Mouse (Mus musculus) limb, embryonic 11.5 days (tissue): Measurements from ENCODE around the gene Cd81. TPM values are rescaled to one million over a fixed set of nuclear protein-coding genes. Genes with fewer than 3 reads are reported as not detected.

Source experiments
- ATAC-seq: fragments of 200-750 bp; cut with Nextera tagmentation; 2 replicates; pipeline ENCODE4 v1.8.0; 2017; ENCODE audit warnings: low read depth; ENCODE audit not compliant: insufficient number of reproducible peaks, low FRiP score, low TSS enrichment
- DNase-seq: peaks from one replicate; pipeline ENCODE4 v3.0.0-alpha.2; 2015; ENCODE audit warnings: low spot score
- H3K27ac ChIP-seq: fragments of 300-500 bp; sonication (generic); replicated peaks from 2 replicates; pipeline ENCODE4 v1.5.1; 2014; ENCODE audit warnings: low read depth, mild to moderate bottlenecking, low read length
- H3K27me3 ChIP-seq: fragments of 300-500 bp; sonication (generic); 2 replicates; pipeline ENCODE4 v1.6.1; 2014; ENCODE audit warnings: mild to moderate bottlenecking, low read length, mixed read lengths; ENCODE audit not compliant: control insufficient read depth, insufficient read depth
- H3K36me3 ChIP-seq: fragments of 300-500 bp; sonication (generic); 2 replicates; pipeline ENCODE4 v1.6.1; 2014; ENCODE audit warnings: mild to moderate bottlenecking, low read length, moderate library complexity, mixed read lengths; ENCODE audit not compliant: control insufficient read depth, insufficient read depth
- H3K4me1 ChIP-seq: fragments of 300-500 bp; sonication (generic); 2 replicates; pipeline ENCODE4 v1.6.1; 2014; ENCODE audit warnings: low read length, mixed read lengths; ENCODE audit not compliant: control insufficient read depth, insufficient read depth
- H3K4me2 ChIP-seq: fragments of 300-500 bp; sonication (generic); 2 replicates; pipeline ENCODE4 v1.6.1; 2014; ENCODE audit warnings: low read depth, mild to moderate bottlenecking, moderate library complexity; ENCODE audit not compliant: severe bottlenecking
- H3K4me3 ChIP-seq: fragments of 300-500 bp; sonication (generic); 2 replicates; pipeline ENCODE4 v1.5.1; 2014; ENCODE audit warnings: low read depth, low read length
- H3K9ac ChIP-seq: fragments of 300-500 bp; sonication (generic); 2 replicates; pipeline ENCODE4 v1.6.1; 2014; ENCODE audit warnings: mild to moderate bottlenecking, low read length
- H3K9me3 ChIP-seq: fragments of 300-500 bp; sonication (generic); 2 replicates; pipeline ENCODE4 v1.6.1; 2016; ENCODE audit warnings: low read length; ENCODE audit not compliant: control insufficient read depth
- WGBS: fragments of 180-500 bp; shearing (Covaris S2); extraction: QIAGEN DNeasy Blood & Tissue Kit; methylation state at CpG from one replicate; pipeline ENCODE4 v1.1.7; 2014; 5-methylcytosine and 5-hydroxymethylcytosine counted together
- polyA plus RNA-seq: library from polyadenylated mRNA; unstranded; fragments of >200 nt; fragmentation: Nextera tagmentation; extraction: Ambion mirVana; gene quantifications from 2 replicates; pipeline ENCODE4 v1.2.1, GENCODE M21; 2014

Gene Cd81
- polyA plus RNA-seq, 1 experiment from 2014 or later: 317 TPM

DNA sequence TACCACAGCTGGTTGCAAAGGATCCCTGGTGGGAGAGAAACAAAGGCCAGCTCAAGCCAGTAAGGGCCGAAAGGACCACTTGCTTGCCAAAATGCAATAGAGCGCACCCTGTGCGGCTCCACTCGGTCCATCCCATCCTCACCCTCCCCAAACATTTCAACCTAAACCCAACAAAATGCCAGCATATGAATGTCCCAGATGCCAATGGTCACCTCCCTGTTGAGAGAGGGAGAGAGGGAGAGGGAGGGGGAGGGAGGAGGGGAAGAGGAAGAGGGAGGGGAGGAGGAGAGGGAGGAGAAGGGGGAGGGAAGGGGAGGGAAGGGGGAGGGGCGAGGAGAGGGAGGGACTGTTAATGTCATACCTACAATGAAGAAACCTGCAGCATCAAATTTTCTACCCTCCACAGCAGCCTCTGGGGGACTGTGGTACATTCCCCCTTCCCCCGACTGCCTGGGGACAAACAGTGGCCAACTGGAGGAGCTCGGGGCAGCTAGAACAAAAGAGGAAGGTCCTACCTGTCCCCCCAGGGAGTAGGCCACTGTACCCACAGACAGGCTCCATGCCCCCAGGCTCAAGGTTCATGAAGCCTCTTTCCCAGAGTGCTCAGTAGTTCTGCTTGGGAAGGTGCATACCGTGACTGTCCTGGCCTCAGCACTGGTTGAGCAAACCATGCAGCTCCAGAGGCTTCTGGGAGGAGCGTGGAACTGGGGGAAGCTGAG is 36.0 kb upstream of the Cd81 start:
- Histone ChIP-seq H3K9me3 (no peaks in the 10 kb centered on the region), H3K4me2 (no peak overlapping the region), H3K27me3 (no peaks in the 10 kb centered on the region), H3K36me3 (no peaks in the 10 kb centered on the region), H3K4me3 (no peak overlapping the region), H3K9ac (no peak overlapping the region), H3K4me1 (peaks cover 3% of the 10 kb centered on the region; the same call in 1 of the 2 replicates), H3K27ac (no peak overlapping the region)
- 64% methylated on average over 9 of the region's 9 CpGs for WGBS
- DNase-seq: no peak
- no peak for ATAC-seq

DNA sequence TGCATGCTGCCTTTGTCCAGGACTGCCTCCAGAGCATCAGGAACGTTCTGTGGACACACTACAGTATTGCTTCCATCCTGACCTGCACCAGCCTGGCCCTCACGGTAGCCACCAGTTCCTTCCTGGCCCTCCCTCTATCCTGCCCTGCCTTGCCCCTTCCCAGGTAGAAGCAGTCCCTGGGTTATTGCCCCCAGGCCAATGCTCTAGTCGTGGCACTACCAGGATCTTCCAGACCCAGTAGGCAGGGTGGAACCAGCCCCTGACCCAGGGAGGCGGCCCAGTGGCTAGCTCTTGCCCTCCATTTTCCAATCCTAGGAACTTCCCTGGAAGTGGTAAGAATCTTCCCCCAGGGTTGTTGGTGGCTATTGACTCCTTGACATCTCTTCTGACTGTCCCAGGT is 35.4 kb upstream of the Cd81 start:
- H3K27ac ChIP-seq: no peak overlapping the region

DNA sequence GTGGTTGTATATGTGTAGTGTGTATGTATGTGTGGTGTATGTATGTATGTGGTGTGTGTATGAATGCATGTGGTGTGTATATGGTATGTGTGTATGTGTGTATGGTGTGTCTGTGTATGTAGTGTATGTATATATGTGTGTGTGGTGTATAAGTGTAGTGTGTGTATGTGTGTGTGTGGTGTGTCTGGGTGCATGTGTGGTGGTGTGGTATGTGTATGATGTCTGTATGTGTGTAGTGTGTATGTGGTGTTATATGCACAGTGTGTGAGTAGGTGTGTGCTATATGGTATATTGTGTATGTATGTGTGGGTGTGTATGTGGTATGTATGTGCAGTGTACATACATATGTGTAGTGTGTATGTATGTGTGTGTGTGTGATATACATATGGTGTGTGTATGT is 32.5 kb upstream of the Cd81 start:
- DNase-seq (no peak), ATAC-seq (0 out of 2 replicates have a peak, but pooled peaks have one; percentile 31)
- H3K27me3 ChIP-seq: no peaks in the 10 kb centered on the region
- no peaks in the 10 kb centered on the region for H3K9me3 ChIP-seq
- no peak overlapping the region for H3K4me3 ChIP-seq
- no peak overlapping the region for H3K4me2 ChIP-seq
- peaks cover 3% of the 10 kb centered on the region; the same call in 1 of the 2 replicates for H3K4me1 ChIP-seq
- no peaks in the 10 kb centered on the region for H3K36me3 ChIP-seq
- no peak overlapping the region for H3K27ac ChIP-seq
- no peak overlapping the region for H3K9ac ChIP-seq

More for the DNA sequence above, 35.4 kb upstream of the Cd81 start:
- H3K27me3 ChIP-seq: no peaks in the 10 kb centered on the region
- no peak for DNase-seq
- ATAC-seq: no peak
- H3K4me3 ChIP-seq: no peak overlapping the region
- no peaks in the 10 kb centered on the region for H3K9me3 ChIP-seq
- no peak overlapping the region for H3K4me2 ChIP-seq
- H3K36me3 ChIP-seq: no peaks in the 10 kb centered on the region
- H3K9ac ChIP-seq: no peak overlapping the region
- 70% methylated on average over 4 of the region's 4 CpGs for WGBS
- peaks cover 3% of the 10 kb centered on the region; the same call in 1 of the 2 replicates for H3K4me1 ChIP-seq

DNA sequence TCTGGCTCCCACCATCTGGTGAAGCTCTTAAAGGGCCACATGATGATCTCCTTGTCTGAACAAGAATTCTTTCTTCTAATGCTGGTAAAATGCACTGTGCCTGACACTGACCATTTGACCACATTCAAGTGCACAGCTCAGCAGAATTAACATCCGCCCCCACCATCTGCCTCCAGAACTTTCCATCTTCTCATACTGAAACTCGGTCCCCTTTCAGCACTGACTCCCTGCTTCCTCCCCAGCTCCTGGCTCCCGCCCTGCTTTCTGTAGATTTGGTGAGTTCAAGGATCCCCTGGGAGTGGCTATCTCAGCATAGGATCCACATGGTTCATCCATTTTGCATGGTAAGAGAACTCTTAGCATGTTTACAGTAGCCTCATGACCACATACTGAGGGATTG is 31.8 kb upstream of the Cd81 start:
- no peaks in the 10 kb centered on the region for H3K36me3 ChIP-seq
- no peak for ATAC-seq
- no peaks in the 10 kb centered on the region for H3K27me3 ChIP-seq
- WGBS: 81% methylated on average over 3 of the region's 3 CpGs
- no peak overlapping the region for H3K4me3 ChIP-seq
- peaks cover 3% of the 10 kb centered on the region; the same call in 1 of the 2 replicates for H3K4me1 ChIP-seq
- no peak overlapping the region for H3K4me2 ChIP-seq
- DNase-seq: no peak
- no peak overlapping the region for H3K9ac ChIP-seq
- no peak overlapping the region for H3K27ac ChIP-seq
- H3K9me3 ChIP-seq: no peaks in the 10 kb centered on the region

DNA sequence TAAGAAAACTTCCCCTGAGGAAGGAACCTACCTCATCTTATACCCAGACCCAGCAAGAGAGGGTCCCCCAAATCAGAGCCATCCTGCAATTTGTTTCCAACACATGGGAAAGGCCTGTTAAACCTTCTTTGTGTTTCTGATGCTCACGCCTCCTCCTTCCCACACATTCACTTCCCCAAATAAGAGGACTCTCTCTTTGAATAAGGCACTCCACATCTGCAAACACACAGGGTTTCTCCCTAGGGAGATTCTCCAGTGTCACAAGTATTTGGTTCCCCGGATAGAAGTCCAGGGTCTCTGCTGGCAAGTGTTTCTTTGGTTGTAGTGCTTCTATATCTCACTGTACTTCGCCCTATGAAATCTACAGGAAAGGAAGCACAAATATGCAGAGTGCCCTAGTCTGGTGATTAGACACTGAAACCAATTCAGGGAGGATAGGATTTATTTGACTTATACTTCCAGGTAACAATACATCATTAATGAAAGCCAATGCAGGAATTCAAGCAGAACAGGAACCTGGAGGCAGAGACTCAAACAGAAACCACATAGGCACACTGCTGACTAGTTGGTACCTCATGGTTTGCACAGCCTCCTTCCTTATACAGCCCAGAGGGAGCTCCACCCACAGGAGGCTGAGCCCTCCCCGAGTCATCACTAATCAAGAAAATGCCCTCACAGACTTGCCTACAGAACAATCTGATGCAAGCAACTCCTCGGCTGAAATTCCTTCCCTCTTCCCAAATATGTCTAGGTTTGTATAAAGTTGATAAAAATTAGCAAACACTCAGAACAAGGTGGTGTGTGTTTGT is 31.0 kb upstream of the Cd81 start:
- DNase-seq (no peak), ATAC-seq (no peak)
- Histone ChIP-seq H3K4me2 (no peak overlapping the region), H3K9ac (no peak overlapping the region), H3K4me1 (no peaks in the 10 kb centered on the region; the same call in 1 of the 2 replicates), H3K9me3 (no peaks in the 10 kb centered on the region), H3K27ac (no peak overlapping the region), H3K36me3 (no peaks in the 10 kb centered on the region), H3K27me3 (no peaks in the 10 kb centered on the region), H3K4me3 (no peak overlapping the region)
- WGBS: 64% methylated on average over 5 of the region's 5 CpGs

DNA sequence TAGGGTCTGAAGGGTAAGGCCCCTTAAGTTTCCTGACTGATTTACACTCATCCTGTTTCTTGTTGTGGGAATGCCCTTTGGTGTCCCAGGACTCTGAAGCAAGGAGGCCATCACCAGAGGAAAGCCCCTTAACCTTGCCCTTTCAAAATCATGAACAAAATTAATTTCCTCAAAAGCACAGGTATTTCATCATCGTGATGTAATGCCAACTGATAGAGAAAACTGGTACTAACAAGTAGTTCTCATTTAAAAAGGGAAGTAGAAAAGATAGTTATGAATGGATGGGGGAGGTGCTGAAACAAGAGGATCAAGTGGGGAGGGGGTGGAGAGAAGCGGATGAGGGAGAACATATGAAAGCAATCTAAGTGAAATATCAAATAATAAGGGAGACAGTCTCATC is 29.0 kb upstream of the Cd81 start:
- H3K9me3 ChIP-seq: no peaks in the 10 kb centered on the region
- ATAC-seq (no peak), DNase-seq (no peak)
- H3K27ac ChIP-seq: no peak overlapping the region
- no peaks in the 10 kb centered on the region for H3K27me3 ChIP-seq
- H3K9ac ChIP-seq: no peak overlapping the region
- H3K4me3 ChIP-seq: no peak overlapping the region
- H3K4me1 ChIP-seq: no peaks in the 10 kb centered on the region; the same call in 1 of the 2 replicates
- no peak overlapping the region for H3K4me2 ChIP-seq
- 92% methylated on average over 2 of the region's 2 CpGs for WGBS
- no peaks in the 10 kb centered on the region for H3K36me3 ChIP-seq

DNA sequence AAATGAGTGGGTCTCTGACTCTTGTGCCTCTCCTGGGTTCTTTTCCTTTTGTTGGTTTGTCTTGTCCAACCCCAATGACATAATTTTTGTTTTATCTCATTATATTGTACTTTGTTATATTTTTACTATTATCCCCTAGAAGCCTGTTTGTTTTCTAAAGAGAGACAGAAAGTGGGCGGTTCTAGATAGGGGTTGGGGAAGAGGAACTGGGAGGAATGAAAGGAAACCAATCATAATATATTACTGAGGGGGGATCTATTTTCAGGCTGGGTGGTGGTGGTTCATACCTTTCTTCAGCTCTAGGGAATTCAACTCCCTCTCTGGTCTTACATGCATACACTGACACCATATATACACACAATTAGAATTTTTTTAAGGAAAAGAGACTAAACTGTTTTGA is 28.2 kb upstream of the Cd81 start:
- Histone ChIP-seq H3K27ac (no peak overlapping the region), H3K27me3 (no peaks in the 10 kb centered on the region), H3K36me3 (no peaks in the 10 kb centered on the region), H3K4me3 (no peak overlapping the region), H3K9me3 (no peaks in the 10 kb centered on the region), H3K4me2 (no peak overlapping the region), H3K9ac (no peak overlapping the region), H3K4me1 (no peaks in the 10 kb centered on the region; the same call in 1 of the 2 replicates)
- ATAC-seq (no peak), DNase-seq (no peak)
- 91% methylated on average over 1 of the region's 1 CpGs for WGBS

DNA sequence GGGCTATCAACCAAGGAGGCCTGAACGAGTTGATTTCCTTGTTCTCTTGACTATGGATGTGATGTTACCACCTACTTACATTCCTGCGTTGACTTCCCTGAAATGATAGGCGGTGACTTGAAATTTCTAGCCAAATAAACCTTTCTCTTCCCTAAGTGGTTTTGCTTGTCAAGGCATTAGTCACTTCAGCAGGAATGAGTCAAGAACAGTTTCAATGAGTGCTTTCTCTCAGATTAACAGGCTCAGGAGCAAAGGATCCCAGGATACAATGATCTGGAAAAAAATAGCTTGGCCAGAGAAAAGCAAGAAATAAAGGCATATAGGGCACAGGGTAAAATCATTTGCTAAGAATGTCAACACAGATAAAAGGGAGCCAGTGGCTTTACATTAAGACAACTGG is 27.0 kb upstream of the Cd81 start:
- 88% methylated on average over 3 of the region's 3 CpGs for WGBS
- Histone ChIP-seq H3K4me2 (no peak overlapping the region), H3K36me3 (no peaks in the 10 kb centered on the region), H3K9ac (no peak overlapping the region), H3K4me1 (no peaks in the 10 kb centered on the region; the same call in 1 of the 2 replicates), H3K9me3 (no peaks in the 10 kb centered on the region), H3K4me3 (no peak overlapping the region), H3K27ac (no peak overlapping the region), H3K27me3 (no peaks in the 10 kb centered on the region)
- no peak for ATAC-seq
- DNase-seq: no peak
